Mouse (Mus musculus): ENCODE data around the gene Dstn.

DNA sequence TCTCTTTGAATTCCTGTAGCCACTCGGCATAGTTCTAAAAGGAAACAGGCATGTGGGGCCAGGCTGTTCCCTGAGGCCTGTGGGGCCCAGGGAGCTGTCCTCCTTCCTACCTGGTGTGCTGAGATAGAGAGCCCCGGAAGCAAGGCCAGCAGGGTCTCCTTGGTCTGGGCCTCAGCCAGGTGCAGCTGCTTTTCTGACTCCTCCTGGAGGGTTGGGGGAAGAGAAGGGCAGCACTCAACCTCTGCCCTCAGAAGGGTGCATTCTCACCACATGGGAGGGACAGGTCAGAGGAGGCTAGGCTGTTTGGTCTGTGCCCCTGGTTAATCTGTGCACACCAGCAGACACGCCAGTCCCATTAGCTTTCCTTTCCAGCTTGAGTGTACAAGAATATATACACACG is 39.9 kb downstream of the Dstn start:
- no peak for TF ChIP-seq POLR2A (IDR thresholded peaks at IDR 0.05; ENCODE audit: control insufficient read depth in 1 of 2, insufficient read depth in 1 of 2, low read depth in 1 of 2, low read length in 2 of 2, poor library complexity in 1 of 2)
- TF ChIP-seq CTCF (IDR thresholded peaks at IDR 0.05 in 2 of 3, conservative IDR thresholded peaks at IDR 0.05 in 1 of 3; ENCODE audit: control insufficient read depth in 1 of 3, insufficient read depth in 1 of 3, low read depth in 2 of 3, low read length in 3 of 3, poor library complexity in 1 of 3, severe bottlenecking in 1 of 3), result no peak
- no peak for TF ChIP-seq POLR2AphosphoS2 (IDR thresholded peaks at IDR 0.05; ENCODE audit: low read length)
- no peak for TF ChIP-seq MYC (IDR thresholded peaks at IDR 0.05; ENCODE audit: low read depth, low read length)
- no peak for TF ChIP-seq USF1 (IDR thresholded peaks at IDR 0.05; ENCODE audit: low read depth, low read length)
- no peak for TF ChIP-seq RCOR1 (IDR thresholded peaks at IDR 0.05; ENCODE audit: low read depth, low read length)
- no peak for TF ChIP-seq USF2 (IDR thresholded peaks at IDR 0.05; ENCODE audit: borderline replicate concordance in 1 of 2, insufficient read depth in 1 of 2, low read depth in 1 of 2, low read length in 2 of 2)

All from MEL (cell line).